Mouse (Mus musculus) frontal cortex, adult (tissue): ENCODE measurements at regions not wholly inside any gene's neighbourhood (a gene's known extent, or its start where the extent isn't known, plus 50 kb on each side); places are given as distances from the start of the nearest gene placed in this dataset.
A peak's percentile ranks its signal among the peaks of the same experiment; 100 is the strongest.

ENCODE experiments used
- ATAC-seq: cut with Nextera tagmentation; 2 replicates; pipeline ENCODE4 v1.9.2; 2017; ENCODE audit warnings: mild to moderate bottlenecking, moderate library complexity, mixed read lengths; ENCODE audit not compliant: low TSS enrichment

- peak; percentile 91 for ATAC-seq
Observed at GRCm38 (mm10) chr1:3900354-3900753, 907.3 kb upstream of the Gm37988 start.

DNA sequence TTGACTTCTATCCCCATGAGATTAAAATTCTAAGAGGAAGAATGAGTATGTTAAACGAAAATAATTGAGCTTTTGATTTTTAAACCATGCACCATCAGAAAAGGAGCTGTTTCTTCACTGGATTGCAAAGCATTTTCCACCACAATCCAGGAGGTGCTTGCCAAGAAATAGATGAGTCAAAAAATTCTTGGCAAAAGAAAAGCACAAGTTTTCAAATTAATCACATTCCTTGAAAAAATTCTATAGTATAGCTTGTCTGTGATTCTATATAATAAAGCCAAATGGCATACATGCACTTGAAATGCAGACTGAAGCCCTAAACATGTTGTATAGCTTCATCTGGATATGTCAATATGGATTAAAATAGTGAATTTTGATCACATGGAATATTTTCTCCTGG lies 904.3 kb upstream of the Gm37988 start:
- ATAC-seq: peak; percentile 44

GRCm38 (mm10) chr1:3912499-3912898 lies 895.2 kb upstream of the Gm37988 start:
- ATAC-seq: no peak

DNA sequence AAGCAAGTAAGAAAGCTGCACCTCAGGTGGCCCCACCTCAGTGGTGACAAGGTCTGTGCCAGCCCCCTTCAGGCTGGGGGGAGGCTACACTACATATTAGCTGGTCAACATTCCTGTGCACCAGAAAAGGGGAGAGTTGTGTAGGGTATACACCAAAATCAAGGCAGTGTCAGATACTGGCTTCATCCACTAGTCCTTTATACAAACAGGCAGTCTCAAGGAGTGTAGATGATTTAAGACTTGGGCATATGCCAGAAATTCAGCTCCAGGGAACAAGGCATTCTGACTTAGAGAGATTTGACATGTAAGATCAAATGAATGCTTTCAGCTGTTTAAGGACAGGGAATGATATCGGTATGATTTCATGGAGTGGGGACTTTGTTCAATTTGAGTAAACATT lies 894.1 kb upstream of the Gm37988 start:
- no peak for ATAC-seq
